Mouse (Mus musculus) layer of hippocampus, adult 9-11 months (tissue): ENCODE measurements around the gene Kcnd3.

Source experiments
- DNase-seq: peaks from one replicate; pipeline ENCODE4 v3.0.0; 2022

Kcnd3 gene

GRCm38 (mm10) chr3:105704031-105705008, 252.2 kb downstream of the Kcnd3 start, which contains the start of gene Inka2:
Gene Inka2, plus strand, starts transcription at chr3:105704599.
- DNase-seq, result peak; percentile 88

- DNase-seq, result peak; percentile 92
Measured at GRCm38 (mm10) chr3:105705061-105705549, 253.0 kb downstream of the Kcnd3 start.

- no peak for DNase-seq
Measured at GRCm38 (mm10) chr3:105705561-105705960, 253.4 kb downstream of the Kcnd3 start.

- DNase-seq, result no peak
Measured at GRCm38 (mm10) chr3:105706366-105707020, 254.4 kb downstream of the Kcnd3 start.

GRCm38 (mm10) chr3:105707590-105707989, 255.5 kb downstream of the Kcnd3 start:
- no peak for DNase-seq

- DNase-seq, result no peak
Measured at GRCm38 (mm10) chr3:105710246-105710645, 258.1 kb downstream of the Kcnd3 start.

- no peak for DNase-seq
Measured at GRCm38 (mm10) chr3:105711741-105712140, 259.6 kb downstream of the Kcnd3 start.

- no peak for DNase-seq
Measured at GRCm38 (mm10) chr3:105712827-105713226, 260.7 kb downstream of the Kcnd3 start.

- DNase-seq, result no peak
Measured at GRCm38 (mm10) chr3:105714091-105714819, 262.1 kb downstream of the Kcnd3 start.

GRCm38 (mm10) chr3:105714820-105715167, 262.7 kb downstream of the Kcnd3 start:
- no peak for DNase-seq

GRCm38 (mm10) chr3:105716353-105717000, 264.3 kb downstream of the Kcnd3 start:
- DNase-seq, result peak; percentile 57

- no peak for DNase-seq
Measured at GRCm38 (mm10) chr3:105717856-105718555, 265.9 kb downstream of the Kcnd3 start.

GRCm38 (mm10) chr3:105718746-105719145, 266.6 kb downstream of the Kcnd3 start:
- DNase-seq, result no peak

GRCm38 (mm10) chr3:105719979-105720378, 267.8 kb downstream of the Kcnd3 start:
- no peak for DNase-seq

- DNase-seq, result no peak
Measured at GRCm38 (mm10) chr3:105720514-105720913, 268.4 kb downstream of the Kcnd3 start.

GRCm38 (mm10) chr3:105721681-105722201, 269.6 kb downstream of the Kcnd3 start:
- DNase-seq, result no peak

GRCm38 (mm10) chr3:105722510-105722909, 270.4 kb downstream of the Kcnd3 start:
- DNase-seq, result no peak
